Mouse (Mus musculus) MN1 (cell line): ENCODE results near the gene Atp6v1g1.

Source experiments
- DNase-seq: peaks from one replicate; pipeline ENCODE4 v3.0.0-alpha.2; 2016; ENCODE audit warnings: low spot score

The Atp6v1g1 gene

DNA sequence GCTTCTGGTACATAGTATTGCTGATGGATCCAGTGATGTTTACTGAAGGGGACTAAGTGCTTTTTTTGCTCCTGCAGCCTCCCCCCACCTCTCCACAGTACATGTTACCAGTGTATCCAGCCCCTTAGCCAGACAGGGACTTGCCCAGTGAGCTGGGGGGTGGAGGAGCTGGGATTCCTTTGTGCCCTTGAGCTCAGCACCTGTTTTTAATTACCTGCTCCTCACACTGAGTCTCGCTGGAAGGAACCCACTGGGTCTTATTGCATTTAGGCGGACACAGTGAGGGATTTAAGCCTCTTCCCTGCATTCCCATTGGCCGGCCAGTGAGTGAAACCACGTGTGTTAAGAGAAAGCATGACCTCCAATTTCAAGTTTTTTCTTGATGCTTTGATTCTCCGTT is 38.0 kb downstream of the Atp6v1g1 start:
- no peak for DNase-seq

DNA sequence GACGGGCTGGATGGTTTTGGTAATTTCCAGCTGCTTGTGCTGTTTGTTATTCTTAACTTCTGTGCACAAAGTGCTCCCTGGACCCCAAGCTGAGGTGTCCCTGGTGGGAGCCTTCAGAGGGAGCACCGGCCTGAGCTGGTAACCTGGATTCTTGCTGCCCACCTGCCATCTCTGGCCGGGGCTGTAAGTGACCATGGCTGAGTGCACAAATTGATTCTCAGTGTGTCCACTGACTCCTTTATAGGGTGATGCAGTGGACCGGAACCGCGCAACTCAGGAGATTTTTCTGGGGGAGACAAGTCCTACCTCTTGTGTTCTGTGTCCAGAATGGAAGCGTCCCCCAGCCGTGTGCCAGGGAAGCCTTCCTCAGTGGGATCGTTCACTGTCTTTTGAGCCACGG is 40.6 kb downstream of the Atp6v1g1 start:
- no peak for DNase-seq

DNA sequence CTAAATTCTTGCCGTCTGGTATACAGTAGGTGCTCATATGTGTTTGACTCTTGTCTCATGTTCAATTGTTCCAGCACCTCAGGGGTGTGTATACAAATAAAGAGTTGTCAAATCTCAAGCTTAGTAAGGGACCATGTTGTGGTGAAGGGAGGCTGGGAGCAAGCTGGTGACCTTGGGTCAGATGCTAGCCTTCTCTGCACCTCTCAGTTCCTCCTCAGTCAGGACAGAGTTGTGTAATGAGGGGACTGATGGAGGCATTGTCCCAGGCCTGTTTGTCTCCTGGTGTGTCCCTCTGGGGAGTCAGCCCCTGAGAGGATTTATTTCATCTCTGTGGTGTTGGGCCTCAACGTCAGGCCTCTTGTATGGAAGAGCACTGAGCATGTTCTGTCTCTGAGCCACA is 41.7 kb downstream of the Atp6v1g1 start:
- DNase-seq: no peak

DNA sequence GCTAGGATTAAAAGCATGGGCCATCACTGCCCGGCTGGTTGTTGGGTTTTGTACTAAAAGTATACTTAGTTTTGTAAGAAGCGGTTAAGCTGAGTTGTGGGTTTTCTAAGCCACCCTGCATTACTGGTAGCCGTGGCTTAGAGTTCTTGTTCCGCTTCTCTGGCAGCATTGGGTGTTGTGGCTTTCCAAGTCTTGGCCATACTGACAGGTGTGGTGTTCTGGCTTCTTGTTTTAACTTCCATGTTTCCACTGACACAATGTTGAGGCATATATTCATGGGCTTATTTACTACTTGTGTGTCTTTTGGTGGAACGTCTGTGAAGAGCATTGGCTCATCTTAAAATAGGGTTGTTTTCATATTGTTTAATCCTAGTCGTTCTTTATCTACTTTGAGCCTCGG is 45.4 kb downstream of the Atp6v1g1 start:
- DNase-seq: no peak

DNA sequence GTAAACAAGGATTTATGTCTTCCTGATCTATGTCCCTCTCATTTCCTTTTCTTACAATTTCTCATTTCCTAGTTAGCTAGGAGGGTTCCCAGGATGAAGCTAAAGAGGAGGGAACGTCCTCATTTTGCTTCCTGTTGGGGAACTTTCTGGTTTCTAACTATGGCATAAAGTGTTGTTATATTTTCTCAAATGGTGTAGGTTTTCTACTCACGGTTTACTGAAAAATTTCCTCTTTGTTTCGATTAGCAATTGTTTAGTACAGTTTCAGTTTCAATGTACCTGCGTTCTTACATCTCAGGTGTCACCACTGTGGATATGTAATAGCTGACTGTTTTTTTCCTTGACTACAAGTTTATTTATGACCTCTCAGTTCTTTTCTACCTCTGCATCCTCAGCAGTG is 46.0 kb downstream of the Atp6v1g1 start:
- no peak for DNase-seq

DNA sequence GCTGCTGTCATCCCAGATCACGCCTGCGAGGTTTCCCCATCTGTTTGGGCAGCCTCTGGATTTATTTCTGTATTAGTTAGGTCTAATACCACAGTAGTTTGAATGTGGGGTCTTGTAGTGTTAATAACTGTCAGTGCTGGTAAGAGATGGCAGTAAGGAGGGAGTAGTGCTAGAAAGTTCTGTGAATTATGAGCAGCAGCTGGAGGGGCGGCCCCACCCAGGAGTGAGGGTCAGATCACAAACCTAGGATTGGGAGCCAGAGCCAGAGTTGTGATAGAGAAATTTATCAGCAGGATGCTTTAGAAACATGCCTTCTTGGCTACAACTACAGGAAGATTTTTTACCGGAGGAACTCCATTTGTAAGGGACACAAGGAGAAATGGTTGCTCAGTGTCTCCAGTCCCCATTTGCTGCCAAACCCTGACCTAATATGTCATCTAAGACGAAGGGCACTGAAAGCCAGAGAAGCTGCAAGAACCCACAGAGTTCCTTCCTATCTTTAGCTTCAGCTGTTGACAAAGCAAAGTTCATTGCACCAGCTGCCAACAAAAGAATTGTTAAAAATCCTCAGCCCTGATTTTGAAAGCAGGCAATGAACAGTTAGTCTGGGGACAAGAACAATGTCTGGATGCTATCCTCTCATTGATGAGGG is 50.0 kb downstream of the Atp6v1g1 start:
- no peak for DNase-seq

DNA sequence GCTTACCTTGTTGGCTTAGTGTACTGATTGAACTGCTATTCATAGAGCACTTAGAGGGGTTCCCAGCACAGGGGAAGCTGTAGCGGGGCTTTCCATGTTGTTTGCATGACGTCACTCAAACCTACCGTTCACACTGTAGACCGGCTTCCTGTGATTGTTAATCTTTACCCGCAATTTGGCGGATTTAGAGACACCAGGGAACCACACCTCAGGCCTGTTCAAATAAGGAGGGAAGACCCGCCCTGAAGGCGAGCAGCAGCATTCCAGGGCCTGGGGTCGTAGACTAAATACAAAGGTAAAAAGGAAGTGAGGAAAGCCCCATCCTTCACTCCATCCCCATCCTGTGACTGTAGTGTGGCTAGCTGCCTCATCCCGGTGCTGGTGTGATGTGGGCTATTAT is 50.7 kb downstream of the Atp6v1g1 start:
- no peak for DNase-seq

DNA sequence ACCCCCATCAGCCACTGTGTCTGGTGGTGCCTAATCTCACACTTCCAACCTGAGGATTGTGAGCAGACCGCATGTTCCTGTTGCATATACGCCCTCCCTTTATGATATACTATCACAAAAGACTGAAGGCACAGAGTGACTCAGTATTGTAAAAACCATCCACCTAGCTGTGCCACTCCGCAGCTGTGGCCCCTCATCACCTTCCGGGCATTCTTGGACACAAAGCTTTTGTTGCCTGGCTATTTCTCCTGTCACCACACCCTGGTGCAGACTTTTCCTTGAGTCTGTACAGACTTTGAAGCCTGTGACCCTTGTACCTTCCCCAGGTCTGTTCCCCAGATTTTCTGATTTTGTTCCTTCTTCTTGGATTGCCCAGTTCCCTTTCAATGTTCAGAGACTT is 51.4 kb downstream of the Atp6v1g1 start:
- no peak for DNase-seq
